Mouse (Mus musculus): ENCODE data around the gene Peli2. TPM values are rescaled to one million over a fixed set of nuclear protein-coding genes. Genes with fewer than 3 reads are reported as not detected.

Gene Peli2
- polyA plus RNA-seq, 1 experiment from 2014 or later: 15.3 TPM

- Histone ChIP-seq H3K4me3 (no peak overlapping the region), H3K27me3 (peaks cover 11% of the 10 kb centered on the region; the same call in 1 of the 2 replicates), H3K36me3 (no peaks in the 10 kb centered on the region), H3K9ac (no peak overlapping the region), H3K9me3 (replicated peaks) (no peaks in the 10 kb centered on the region), H3K4me1 (peaks cover 11% of the 10 kb centered on the region), H3K4me2 (replicated peaks) (no peak overlapping the region), H3K27ac (no peak overlapping the region)
- WGBS: 71% methylated on average over 3 of the region's 3 CpGs
- ATAC-seq (ENCODE audit: low FRiP score): no peak
These were observed 207.1 kb downstream of the Peli2 start for GRCm38 (mm10) chr14:48327746-48328145.

- H3K36me3 ChIP-seq: no peaks in the 10 kb centered on the region
- no peak overlapping the region for H3K9ac ChIP-seq
- H3K9me3 ChIP-seq (replicated peaks): no peaks in the 10 kb centered on the region
- no peak overlapping the region for H3K27ac ChIP-seq
- H3K4me1 ChIP-seq: peaks cover 16% of the 10 kb centered on the region
- H3K27me3 ChIP-seq: peaks cover 12% of the 10 kb centered on the region; the same call in 1 of the 2 replicates
- ATAC-seq (ENCODE audit: low FRiP score): no peak
- H3K4me3 ChIP-seq: no peak overlapping the region
- WGBS: 90% methylated on average over 12 of the region's 12 CpGs
- no peak overlapping the region for H3K4me2 ChIP-seq (replicated peaks)
These were observed 209.2 kb downstream of the Peli2 start for GRCm38 (mm10) chr14:48329716-48330365.

Measured in hindbrain, embryonic 12.5 days (tissue).